Comparison of ENCODE assay signal across 12 mouse cellular contexts in genomic region chr10:83101421-83102207, GRCm38 (mm10).
DNase-seq lines count a peak whose midpoint lies in the region; ATAC-seq and TF ChIP-seq lines count a peak whose summit lies in the region.
"Had no signal": no experiment of that assay in that cellular context is flagged by ENCODE, and none has a peak within 500 bp of the region (broad histone marks: within the 10 kb centered on the region; RNA-seq: fewer than 3 reads in every experiment).

No protein-coding gene starts in this region.

- no peak for DNase-seq in heart, postnatal 10 days
- DNase-seq in left cerebral cortex, postnatal 25 days (ENCODE audit: low spot score in 2 of 2): peak; percentile 30 to 84
- DNase-seq in left cerebral cortex, adult 11 months (ENCODE audit: low spot score): no peak
- DNase-seq in brain, embryonic 14.5 days (ENCODE audit: low read depth): peak; percentile 59
- no peak for DNase-seq in hindbrain, embryonic 14.5 days (ENCODE audit: low spot score)
- DNase-seq in urinary bladder, postnatal 25 days (ENCODE audit: low spot score): no peak
- DNase-seq: cerebellum, adult 11 months; liver had no signal

- H3K36me3 ChIP-seq in heart, embryonic 16.5 days (ENCODE audit: control insufficient read depth, insufficient read depth): no peaks in the 10 kb centered on the region
- H3K36me3 ChIP-seq in hindbrain, embryonic 14.5 days (replicated peaks; ENCODE audit: control insufficient read depth, insufficient read depth): no peaks in the 10 kb centered on the region
- H3K36me3 ChIP-seq: heart, embryonic 13.5 days had no signal

- no peak overlapping the region for H3K27ac ChIP-seq in heart, embryonic 16.5 days (ENCODE audit: low read length)
- peak overlapping the region; percentile 75; the same call in 1 of the 2 replicates for H3K27ac ChIP-seq in hindbrain, embryonic 14.5 days
- H3K27ac ChIP-seq: heart, embryonic 13.5 days had no signal

- H3K4me3 ChIP-seq in heart, embryonic 16.5 days (ENCODE audit: low read length): no peak overlapping the region
- no peak overlapping the region for H3K4me3 ChIP-seq in hindbrain, embryonic 14.5 days (replicated peaks; ENCODE audit: low read length)
- H3K4me3 ChIP-seq: heart, embryonic 13.5 days had no signal

- no peaks in the 10 kb centered on the region for H3K9me3 ChIP-seq in heart, embryonic 16.5 days (replicated peaks; ENCODE audit: control insufficient read depth, low read length)
- H3K9me3 ChIP-seq in hindbrain, embryonic 14.5 days (ENCODE audit: control insufficient read depth, low read length): no peaks in the 10 kb centered on the region
- H3K9me3 ChIP-seq: heart, embryonic 13.5 days had no signal

- TF ChIP-seq POLR2A in brain, embryonic 14.5 days (IDR thresholded peaks at IDR 0.05; ENCODE audit: borderline replicate concordance, extremely low read depth, insufficient read depth, insufficient read length, poor library complexity, severe bottlenecking): no peak

- intact Hi-C loops in heart, postnatal 10 days (cut with DNase I): loop anchor here (5.0 kb wide), 1 partner anchor 86 kb away; no protein-coding TSS in a partner anchor
- intact Hi-C loops in left cerebral cortex, postnatal 25 days (cut with DNase I): loop anchor here (2.0 to 5.0 kb wide), 4 partner anchors 39 to 191 kb away; partner anchors contain the start of gene Chst11

- no peak overlapping the region for H3K9ac ChIP-seq in heart, embryonic 16.5 days (ENCODE audit: low read length)
- no peak overlapping the region for H3K9ac ChIP-seq in hindbrain, embryonic 14.5 days
- H3K9ac ChIP-seq: heart, embryonic 13.5 days had no signal

- peaks cover 16% of the 10 kb centered on the region for H3K4me1 ChIP-seq in heart, embryonic 16.5 days (ENCODE audit: control insufficient read depth, insufficient read depth, low read length)
- peaks cover 69% of the 10 kb centered on the region for H3K4me1 ChIP-seq in hindbrain, embryonic 14.5 days (replicated peaks; ENCODE audit: control insufficient read depth, insufficient read depth, low read length)

- TF ChIP-seq CTCF in brain, embryonic 14.5 days (IDR thresholded peaks at IDR 0.05; ENCODE audit: borderline replicate concordance, extremely low read depth, insufficient read depth, insufficient read length): no peak

- WGBS in heart, embryonic 16.5 days: 86% methylated on average over 9 of the region's 9 CpGs
- 84% methylated on average over 9 of the region's 9 CpGs for WGBS in hindbrain, embryonic 14.5 days

- H3K27me3 ChIP-seq in heart, embryonic 16.5 days (ENCODE audit: control insufficient read depth, insufficient read depth, low read length): no peaks in the 10 kb centered on the region
- H3K27me3 ChIP-seq in hindbrain, embryonic 14.5 days (ENCODE audit: control insufficient read depth, insufficient read depth, low read length): no peaks in the 10 kb centered on the region
- H3K27me3 ChIP-seq: heart, embryonic 13.5 days had no signal

- ATAC-seq in heart, embryonic 16.5 days (replicated peaks; ENCODE audit: extremely low read depth, insufficient read depth, low FRiP score): 0 out of 2 replicates have a peak, but pooled peaks have one; percentile 11
- no peak for ATAC-seq in hindbrain, embryonic 14.5 days (ENCODE audit: low FRiP score)
- no peak for ATAC-seq in activated CD4-positive, CD25-positive, alpha-beta regulatory T cell, adult 4 months
- ATAC-seq: intestine, embryonic 16.5 days had no signal

- no peak overlapping the region for H3K4me2 ChIP-seq in heart, embryonic 16.5 days (ENCODE audit: low read depth, low read length)
- H3K4me2 ChIP-seq in hindbrain, embryonic 14.5 days (replicated peaks): no peak overlapping the region

Comparison
In these comparisons a context has a peak if more than half of its experiments do, and no peak if none do; other contexts are left out.
1. DNase-seq: peak in left cerebral cortex, postnatal 25 days (2 of 2) and brain, embryonic 14.5 days (single experiment); none in heart, postnatal 10 days (0 of 2), left cerebral cortex, adult 11 months (single experiment), hindbrain, embryonic 14.5 days (single experiment) and urinary bladder, postnatal 25 days (single experiment).